Mouse (Mus musculus) layer of hippocampus, adult 2 months (tissue): ENCODE results near the gene Tuba3b. TPM values are rescaled to one million over a fixed set of nuclear protein-coding genes. Genes with fewer than 3 reads are reported as not detected.

ENCODE experiments used
- DNase-seq, 2 experiments: peaks; one replicate each; pipeline ENCODE4 v3.0.0; 2022; ENCODE audit warnings: low spot score in 2 of 2
- H3K27ac ChIP-seq: fragments of 200-600 bp; 2 replicates; pipeline ENCODE4 v1.8.1; 2022
- H3K4me3 ChIP-seq: fragments of 200-600 bp; 2 replicates; pipeline ENCODE4 v1.8.1; 2022; ENCODE audit warnings: mild to moderate bottlenecking
- CTCF ChIP-seq: fragments of 200-600 bp; conservative IDR thresholded peaks from 2 replicates; pipeline ENCODE4 v1.8.1; 2022; ENCODE audit warnings: antibody characterized with exemption, mild to moderate bottlenecking, moderate library complexity
- long read RNA-seq, 2 experiments: library from polyadenylated mRNA; stranded (forward); transcript quantifications; one replicate each; pipeline ENCODE4 v2.0.0; 2021; ENCODE audit warnings: borderline mapping rate in 2 of 2
- total RNA-seq, 2 experiments: library from RNA; stranded (reverse); gene quantifications; 2 replicates each; pipeline ENCODE4 v1.2.3; 2021

Gene Tuba3b
- total RNA-seq: not detected
- long read RNA-seq, experiment 1: 0 reads
- long read RNA-seq, experiment 2: 0 reads

- no peak within 1 kb of the TSS for H3K4me3 ChIP-seq
- no peak for TF ChIP-seq CTCF
- DNase-seq: no peak
- no peak within 1 kb of the TSS for H3K27ac ChIP-seq
These were observed at the start of gene Tuba3b for GRCm38 (mm10) chr6:145615666-145616210. Gene Tuba3b, plus strand, starts transcription at chr6:145615757.

DNA sequence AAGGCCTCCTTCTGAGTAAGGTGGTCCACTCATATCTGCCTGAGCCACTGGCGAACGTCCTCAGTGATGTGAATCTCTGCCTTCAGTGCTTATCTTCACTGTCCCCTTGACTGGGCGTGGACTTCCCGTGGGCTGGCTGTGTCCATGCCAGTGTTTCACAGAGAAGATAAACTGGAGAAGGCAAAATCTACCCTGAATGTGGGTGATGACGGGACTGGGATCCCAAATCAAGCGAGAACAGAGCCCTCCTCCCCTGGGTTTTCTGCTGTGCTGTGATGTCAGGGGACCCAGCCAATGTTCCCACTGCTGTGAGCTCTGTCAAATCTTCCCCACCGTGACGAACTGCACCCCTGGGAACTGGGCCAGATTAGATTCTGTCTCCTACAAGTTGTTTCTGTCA lies 48.3 kb upstream of the Tuba3b start:
- no peak overlapping the region for H3K4me3 ChIP-seq
- no peak overlapping the region for H3K27ac ChIP-seq
- TF ChIP-seq CTCF: no peak
- DNase-seq: no peak

DNA sequence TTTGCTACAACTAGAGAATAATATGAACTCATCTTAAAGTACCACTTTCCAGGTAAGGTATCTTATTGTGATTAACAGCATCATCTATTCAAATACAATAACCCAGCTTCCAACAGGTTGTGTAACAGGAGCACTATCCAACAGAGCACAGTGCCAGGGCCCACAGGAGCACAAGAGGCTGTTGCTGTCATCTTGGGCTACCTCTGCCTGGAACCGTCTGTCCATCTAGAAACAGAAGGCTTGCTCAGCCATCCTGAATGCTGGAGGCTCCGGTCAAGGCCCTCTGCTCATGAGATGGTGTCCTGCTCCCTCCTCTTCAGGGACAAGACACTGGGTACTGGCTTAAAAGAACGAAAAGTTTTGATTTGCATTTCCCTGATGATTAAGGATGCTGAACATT lies 47.7 kb upstream of the Tuba3b start:
- no peak overlapping the region for H3K4me3 ChIP-seq
- no peak for TF ChIP-seq CTCF
- DNase-seq: no peak
- H3K27ac ChIP-seq: no peak overlapping the region

GRCm38 (mm10) chr6:145568701-145569100 lies 46.9 kb upstream of the Tuba3b start:
- H3K4me3 ChIP-seq: no peak overlapping the region
- no peak for DNase-seq
- TF ChIP-seq CTCF: no peak
- H3K27ac ChIP-seq: 0 out of 2 replicates have a peak overlapping the region, but pooled peaks have one; percentile 23

DNA sequence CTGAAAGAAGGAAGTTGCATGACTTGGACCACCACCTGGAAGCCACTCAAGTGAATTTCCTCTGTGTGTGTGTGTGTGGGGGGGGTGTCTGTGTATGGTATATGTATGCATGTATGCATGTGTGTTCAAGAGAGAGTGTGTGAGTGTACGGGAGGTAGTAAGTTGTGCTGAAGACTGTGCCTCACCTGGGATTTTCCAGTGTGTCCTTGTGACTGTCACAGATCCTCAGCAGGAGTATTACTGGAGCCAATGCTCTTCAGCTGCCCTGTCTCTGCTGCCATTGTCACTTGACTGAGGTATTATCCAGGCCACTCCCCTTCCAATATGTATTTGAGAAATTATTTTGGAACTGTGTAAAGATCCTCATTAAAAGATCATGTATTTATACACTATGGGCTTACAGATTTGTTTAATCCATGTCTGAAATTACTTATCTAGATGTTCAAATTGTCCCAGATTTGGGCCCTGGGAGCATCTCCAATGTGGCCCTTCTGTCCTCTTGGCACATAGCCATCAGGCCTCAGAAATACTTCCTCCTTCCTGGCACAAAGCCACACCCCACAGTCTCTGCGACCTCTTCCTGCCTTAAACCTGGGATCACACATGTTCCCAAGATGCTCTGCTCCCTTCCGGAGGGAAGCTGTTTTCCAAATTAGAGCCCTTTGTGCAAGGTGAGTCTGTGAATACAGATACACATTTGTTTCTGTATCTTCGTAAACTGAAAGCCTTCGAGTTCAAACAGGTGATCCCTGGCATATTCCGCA lies 42.1 kb upstream of the Tuba3b start:
- no peak for TF ChIP-seq CTCF
- H3K27ac ChIP-seq: no peak overlapping the region
- no peak for DNase-seq
- no peak overlapping the region for H3K4me3 ChIP-seq

- H3K4me3 ChIP-seq: no peak overlapping the region
- DNase-seq: no peak
- no peak overlapping the region for H3K27ac ChIP-seq
- TF ChIP-seq CTCF: no peak
These were observed 38.8 kb upstream of the Tuba3b start for GRCm38 (mm10) chr6:145576762-145577161.

DNA sequence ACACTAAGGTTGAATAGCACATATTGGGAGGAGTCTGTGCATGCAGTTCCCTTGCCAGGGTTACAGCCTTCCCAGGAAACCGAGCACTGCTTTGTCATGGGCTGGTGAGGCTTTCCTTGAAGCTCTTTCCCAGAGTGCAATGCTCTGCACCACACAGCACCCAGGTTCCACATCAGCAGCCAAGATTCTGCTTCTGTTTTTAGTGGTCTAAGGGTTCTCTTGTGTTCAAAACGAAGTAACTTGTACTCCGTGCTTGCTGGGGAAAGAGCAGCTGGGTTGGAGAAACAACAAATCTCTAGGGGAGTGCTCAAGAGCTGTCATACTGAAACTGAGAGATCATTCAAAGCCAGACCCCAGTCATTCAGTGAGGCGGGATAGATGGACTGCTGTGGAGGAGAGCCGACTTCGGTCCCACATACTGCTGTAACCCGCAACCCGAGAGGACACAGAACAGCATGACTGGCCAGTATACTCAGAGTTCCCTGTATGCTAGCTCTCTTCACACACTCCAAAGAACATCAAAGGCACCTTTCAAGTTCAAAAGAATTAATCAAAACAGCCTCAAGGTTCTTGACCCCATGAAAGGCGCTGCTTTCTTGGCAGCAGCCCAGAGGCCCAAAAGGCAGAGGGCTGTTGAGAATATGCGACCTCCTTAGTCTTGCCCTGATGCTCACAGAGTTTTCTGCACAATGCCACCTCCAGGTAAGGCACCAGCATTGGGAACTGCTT lies 36.9 kb upstream of the Tuba3b start:
- Histone ChIP-seq H3K27ac (peak overlapping the region; percentile 64), H3K4me3 (no peak overlapping the region)
- TF ChIP-seq CTCF: no peak
- DNase-seq: no peak

DNA sequence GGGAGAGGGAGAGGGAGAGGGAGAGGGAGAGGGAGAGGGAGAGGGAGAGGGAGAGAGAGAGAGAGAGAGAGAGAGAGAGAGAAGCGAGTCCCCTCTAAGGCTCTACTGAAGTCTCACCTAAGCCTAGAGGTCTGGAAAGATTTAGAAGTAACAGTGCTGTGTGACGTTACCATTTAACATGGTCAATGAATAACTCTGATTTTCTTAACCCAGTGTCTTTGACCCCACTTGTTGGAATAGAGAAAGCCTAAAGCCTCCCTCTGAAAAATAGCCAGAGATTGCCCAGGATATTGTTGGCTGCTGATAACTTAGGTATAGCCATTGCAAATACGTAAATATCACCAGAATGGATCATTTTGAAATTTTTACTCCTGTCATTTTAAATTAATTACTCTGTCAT lies 35.8 kb upstream of the Tuba3b start:
- H3K27ac ChIP-seq: no peak overlapping the region
- TF ChIP-seq CTCF: no peak
- no peak for DNase-seq
- no peak overlapping the region for H3K4me3 ChIP-seq

DNA sequence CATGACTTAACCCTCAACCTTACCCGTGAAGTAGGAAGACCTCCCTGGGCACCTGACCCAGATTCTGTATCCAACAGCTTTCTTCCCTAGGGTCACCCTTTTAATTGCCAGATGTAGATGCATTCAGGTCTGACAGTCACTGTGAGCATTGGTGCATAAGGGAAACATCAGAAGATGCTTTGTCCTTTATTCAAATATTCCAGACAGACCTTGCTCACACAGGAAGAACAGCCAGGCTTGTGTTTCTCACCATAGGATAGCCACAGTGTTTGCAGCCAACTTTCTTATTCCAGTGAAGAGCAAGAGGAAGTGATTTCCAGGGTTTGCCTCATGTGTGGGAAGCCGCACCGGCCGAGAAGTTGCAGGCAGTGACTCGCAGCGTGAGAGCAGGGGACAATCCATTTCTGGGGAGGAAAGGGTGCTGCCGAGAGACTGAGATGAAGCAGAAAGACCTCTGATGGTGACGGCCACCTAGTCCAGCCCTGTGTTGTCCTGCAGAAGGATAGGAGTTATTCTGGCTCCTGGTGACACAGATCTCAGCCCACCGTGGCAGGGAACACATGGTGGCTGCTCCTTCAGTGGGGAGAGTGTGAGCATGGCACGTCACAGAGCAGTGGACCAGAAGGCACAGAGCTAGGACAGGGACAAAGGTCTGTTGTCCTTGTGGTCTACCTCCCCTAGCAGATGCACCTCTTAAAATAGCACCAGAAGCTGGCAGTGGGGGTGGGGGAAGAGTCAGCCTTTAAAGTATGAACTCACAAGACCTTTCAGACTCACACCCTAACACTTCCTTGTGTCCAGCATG lies 34.0 kb upstream of the Tuba3b start:
- TF ChIP-seq CTCF: no peak
- no peak for DNase-seq
- no peak overlapping the region for H3K4me3 ChIP-seq
- H3K27ac ChIP-seq: no peak overlapping the region

DNA sequence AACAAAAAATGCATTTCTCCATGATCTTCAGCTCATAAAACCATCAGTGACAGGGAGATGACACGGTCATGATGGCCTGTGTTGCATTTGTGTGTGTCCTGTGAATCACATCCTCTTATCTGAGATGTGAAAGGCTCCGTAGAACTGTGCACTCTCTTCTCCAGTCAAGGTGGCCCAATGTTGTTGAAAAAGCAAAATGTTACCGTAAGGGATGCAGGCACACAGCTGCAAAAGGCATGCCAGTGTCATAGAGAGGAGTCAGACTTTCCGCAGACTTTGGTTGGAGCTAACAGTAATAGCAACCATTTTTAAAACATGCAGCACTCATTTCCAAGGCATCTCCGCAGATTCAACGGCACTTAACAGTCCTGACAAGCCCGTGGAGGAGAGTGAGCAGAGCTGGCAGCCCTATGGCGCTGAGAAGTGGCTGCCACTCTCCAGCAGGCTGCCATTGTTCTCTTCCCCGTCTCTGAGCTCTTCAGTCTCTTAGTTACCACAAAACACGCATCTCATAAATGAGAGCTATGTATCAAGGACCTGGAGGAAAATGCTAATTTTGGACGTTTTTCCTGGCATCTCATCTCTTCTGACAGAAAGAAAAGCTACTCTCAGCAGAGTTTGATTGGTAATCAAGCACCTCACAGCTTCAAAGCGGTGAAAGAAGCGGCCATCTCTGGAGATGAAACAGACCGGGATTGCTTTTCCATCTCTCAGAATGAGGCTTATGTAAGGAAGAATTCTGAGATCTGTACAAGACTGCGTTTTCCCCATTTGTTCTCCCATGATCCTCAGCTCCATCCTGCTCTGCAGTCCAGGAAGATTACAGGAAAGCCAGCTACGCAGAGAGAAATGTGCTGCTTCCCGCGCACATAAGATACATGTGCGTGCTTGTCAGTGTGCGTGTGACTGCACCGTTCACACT lies 30.2 kb upstream of the Tuba3b start:
- H3K27ac ChIP-seq: peak overlapping the region; percentile 21
- peak overlapping the region; percentile 20; the same call in 1 of the 2 replicates for H3K4me3 ChIP-seq
- peak in 1 of 2 experiments; percentile 20 for DNase-seq
- TF ChIP-seq CTCF: no peak

DNA sequence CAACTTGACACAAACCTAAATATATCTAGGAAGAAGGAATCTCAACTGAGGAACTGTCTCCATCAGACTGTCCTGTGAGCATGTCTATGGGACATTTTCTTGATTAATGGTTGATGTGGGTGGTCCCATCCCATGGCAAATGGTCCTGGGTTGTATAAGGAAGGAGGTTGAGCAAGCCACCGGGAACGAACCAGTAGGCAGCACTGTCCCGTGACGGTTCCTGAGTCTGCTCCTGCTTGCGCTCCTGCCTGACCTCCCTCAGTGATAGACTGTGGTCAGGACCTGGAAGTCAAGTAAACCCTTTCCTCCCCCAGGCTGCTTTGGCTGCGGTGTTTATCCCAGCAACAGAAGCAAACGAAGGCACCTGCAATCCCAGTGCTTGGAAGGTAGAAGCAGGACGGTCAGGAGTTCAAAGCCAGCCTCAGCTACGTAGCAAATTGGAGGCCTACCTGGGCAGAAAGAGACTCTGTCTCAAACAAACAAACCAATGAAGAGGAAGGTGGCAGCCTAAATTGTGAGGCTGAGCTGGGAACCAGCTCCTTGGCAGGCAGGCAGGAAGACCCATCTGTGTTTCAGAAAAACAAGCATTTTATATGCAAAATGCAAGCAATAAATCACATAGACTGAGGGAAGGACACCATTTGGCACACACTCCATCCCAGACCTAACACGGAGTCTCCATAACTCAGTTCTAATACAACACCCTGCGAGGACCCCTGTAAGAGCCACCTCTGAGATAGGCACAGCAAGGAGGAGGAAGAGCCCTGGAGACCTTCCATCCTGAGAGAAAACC lies 24.9 kb upstream of the Tuba3b start:
- no peak for TF ChIP-seq CTCF
- H3K4me3 ChIP-seq: no peak overlapping the region
- H3K27ac ChIP-seq: no peak overlapping the region
- no peak for DNase-seq
